Mouse (Mus musculus) lung, embryonic 15.5 days (tissue): ENCODE data around the gene Satb1. TPM values are rescaled to one million over a fixed set of nuclear protein-coding genes. Genes with fewer than 3 reads are reported as not detected.

Experiments used
- ATAC-seq: fragments of 200-750 bp; cut with Nextera tagmentation; 2 replicates; pipeline ENCODE4 v1.8.0; 2017; ENCODE audit warnings: moderate number of reproducible peaks, borderline replicate concordance; ENCODE audit not compliant: low FRiP score, low TSS enrichment; ENCODE audit errors: extremely low read depth
- H3K27ac ChIP-seq: fragments of 300-500 bp; sonication (generic); 2 replicates; pipeline ENCODE4 v1.5.1; 2015; ENCODE audit warnings: moderate library complexity, mild to moderate bottlenecking, inconsistent platforms
- H3K27me3 ChIP-seq: fragments of 300-500 bp; sonication (generic); 2 replicates; pipeline ENCODE4 v1.6.1; 2015; ENCODE audit warnings: inconsistent platforms
- H3K36me3 ChIP-seq: fragments of 300-500 bp; sonication (generic); 2 replicates; pipeline ENCODE4 v1.6.1; 2015; ENCODE audit warnings: inconsistent platforms
- H3K4me1 ChIP-seq: fragments of 300-500 bp; sonication (generic); 2 replicates; pipeline ENCODE4 v1.6.1; 2015; ENCODE audit warnings: inconsistent platforms
- H3K4me2 ChIP-seq: fragments of 300-500 bp; sonication (generic); 2 replicates; pipeline ENCODE4 v1.6.1; 2015; ENCODE audit warnings: inconsistent platforms, mild to moderate bottlenecking, moderate library complexity
- H3K4me3 ChIP-seq: fragments of 300-500 bp; sonication (generic); 2 replicates; pipeline ENCODE4 v1.5.1; 2015; ENCODE audit warnings: mild to moderate bottlenecking, inconsistent platforms
- H3K9ac ChIP-seq: fragments of 300-500 bp; sonication (generic); 2 replicates; pipeline ENCODE4 v1.6.1; 2015; ENCODE audit warnings: inconsistent platforms
- H3K9me3 ChIP-seq: fragments of 300-500 bp; sonication (generic); 2 replicates; pipeline ENCODE4 v1.6.1; 2016; ENCODE audit warnings: inconsistent platforms
- WGBS: fragments of 180-500 bp; shearing (Covaris S2); methylation state at CpG from one replicate; pipeline ENCODE4 v1.1.7; 2015; 5-methylcytosine and 5-hydroxymethylcytosine counted together
- polyA plus RNA-seq: library from polyadenylated mRNA; unstranded; fragments of >200 nt; fragmentation: Nextera tagmentation; extraction: Ambion mirVana; gene quantifications from 2 replicates; pipeline ENCODE4 v1.2.1, GENCODE M21; 2015

Gene Satb1
- polyA plus RNA-seq, 1 experiment from 2014 or later: 12.3 TPM

DNA sequence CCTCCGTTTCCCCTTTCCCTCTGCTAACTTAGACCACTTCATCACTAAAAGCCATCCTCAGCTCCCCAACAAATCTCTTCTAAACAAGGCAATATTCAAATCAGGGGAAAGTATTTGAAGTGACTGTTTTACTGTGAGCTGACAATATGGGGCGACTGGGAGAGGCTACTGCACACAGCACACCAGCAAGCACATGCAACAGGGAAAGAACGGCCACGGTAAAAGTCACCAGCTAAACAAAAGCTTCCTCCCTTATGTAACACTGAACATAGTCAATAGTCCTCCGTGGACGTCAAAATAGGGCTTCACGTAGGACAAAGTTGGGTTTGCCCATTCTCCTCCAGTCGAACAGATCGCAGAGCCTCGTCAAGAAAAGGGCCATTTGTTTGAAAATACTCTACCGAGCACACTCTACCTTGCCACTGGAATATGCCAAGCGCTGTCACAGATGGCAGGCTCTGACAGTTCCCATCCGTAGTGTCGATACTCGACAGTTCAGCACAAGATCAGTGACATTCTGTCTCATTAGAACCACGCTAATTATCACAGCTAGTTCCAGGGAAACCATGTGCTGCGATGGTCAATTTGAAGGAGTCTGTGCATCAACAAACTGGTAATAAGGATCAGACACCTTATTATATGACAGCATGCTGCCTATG, 72.0 kb downstream of the Satb1 start:
- no peaks in the 10 kb centered on the region for H3K36me3 ChIP-seq
- no peak overlapping the region for H3K9ac ChIP-seq
- no peaks in the 10 kb centered on the region for H3K27me3 ChIP-seq
- H3K4me2 ChIP-seq: no peak overlapping the region
- no peaks in the 10 kb centered on the region for H3K4me1 ChIP-seq
- no peak for ATAC-seq
- no peak overlapping the region for H3K27ac ChIP-seq
- H3K9me3 ChIP-seq: no peaks in the 10 kb centered on the region
- H3K4me3 ChIP-seq: no peak overlapping the region
- 72% methylated on average over 17 of the region's 17 CpGs for WGBS

DNA sequence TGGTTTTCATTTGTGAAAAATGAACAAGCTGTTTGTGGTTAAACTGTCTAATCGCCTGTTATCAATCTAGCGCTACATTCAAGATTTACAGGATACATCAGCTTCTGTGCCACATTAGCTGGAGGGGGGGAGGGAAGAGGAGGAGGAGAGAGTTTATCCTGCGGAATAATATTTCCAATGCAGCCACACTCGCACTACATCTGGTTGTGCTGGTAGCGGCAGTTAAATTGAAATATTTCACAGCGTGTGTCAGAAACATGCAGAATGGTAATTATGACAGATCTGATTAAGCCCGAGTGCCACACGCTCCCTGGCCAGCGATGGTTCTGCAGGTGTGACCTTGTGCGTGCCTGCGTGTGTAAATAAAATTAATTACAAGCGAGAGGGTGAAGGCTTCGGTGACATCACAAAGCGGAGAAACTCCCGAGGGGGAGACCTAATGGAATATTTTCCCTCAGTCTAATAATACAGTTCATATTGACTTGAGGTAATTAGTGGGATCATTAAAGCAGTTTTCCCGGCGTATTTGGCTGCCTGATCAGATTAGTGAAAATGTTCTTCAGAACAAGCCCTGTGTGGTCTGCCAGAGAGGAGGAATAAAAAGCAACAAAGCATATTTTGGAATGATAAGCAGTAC, 72.7 kb downstream of the Satb1 start:
- 62% methylated on average over 17 of the region's 17 CpGs for WGBS
- H3K27ac ChIP-seq: no peak overlapping the region
- no peak overlapping the region for H3K9ac ChIP-seq
- no peak overlapping the region for H3K4me2 ChIP-seq
- no peak for ATAC-seq
- no peaks in the 10 kb centered on the region for H3K36me3 ChIP-seq
- no peak overlapping the region for H3K4me3 ChIP-seq
- no peaks in the 10 kb centered on the region for H3K9me3 ChIP-seq
- H3K27me3 ChIP-seq: no peaks in the 10 kb centered on the region
- H3K4me1 ChIP-seq: no peaks in the 10 kb centered on the region

DNA sequence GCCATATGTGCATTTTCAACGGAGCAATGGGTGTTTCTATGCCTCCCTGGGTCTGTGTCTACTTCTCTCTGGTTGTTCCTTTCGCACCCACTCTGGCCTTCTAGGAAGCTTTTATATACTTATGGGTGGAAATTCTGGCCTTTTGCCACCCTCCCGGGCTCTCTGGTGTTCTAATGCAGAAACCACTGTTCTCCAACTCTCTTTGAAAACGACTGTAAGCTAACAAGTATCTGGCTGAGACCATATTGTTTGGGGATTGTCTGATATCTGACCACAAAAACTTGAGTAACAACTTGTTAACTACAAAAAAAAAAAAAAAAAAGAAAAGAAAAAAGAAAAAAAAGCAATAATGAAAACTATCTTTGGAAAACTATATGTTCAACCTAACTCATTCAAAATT, 73.6 kb downstream of the Satb1 start:
- ATAC-seq: no peak
- no peak overlapping the region for H3K4me3 ChIP-seq
- no peak overlapping the region for H3K4me2 ChIP-seq
- no peaks in the 10 kb centered on the region for H3K9me3 ChIP-seq
- no peak overlapping the region for H3K27ac ChIP-seq
- WGBS: 60% methylated on average over 4 of the region's 4 CpGs
- no peak overlapping the region for H3K9ac ChIP-seq
- no peaks in the 10 kb centered on the region for H3K27me3 ChIP-seq
- H3K36me3 ChIP-seq: no peaks in the 10 kb centered on the region
- no peaks in the 10 kb centered on the region for H3K4me1 ChIP-seq

DNA sequence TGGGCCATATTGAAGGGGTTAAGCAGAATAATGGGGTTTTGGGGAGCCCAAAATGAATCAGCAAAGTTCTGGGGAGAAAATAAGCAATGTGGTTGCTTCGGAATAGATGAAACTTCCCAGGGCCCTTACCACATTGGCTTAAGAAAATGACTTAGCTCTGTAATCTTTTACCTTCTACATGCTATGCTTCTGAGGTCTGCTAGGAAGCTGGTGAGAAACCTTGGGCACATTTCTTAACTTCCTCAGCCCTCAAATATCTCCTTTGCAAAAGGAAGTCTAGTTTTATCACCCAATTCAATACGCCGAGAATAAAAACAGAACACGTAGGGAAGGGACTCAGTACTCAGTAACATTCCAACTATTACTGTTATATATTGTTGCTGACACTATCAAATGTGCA, 80.9 kb downstream of the Satb1 start:
- Histone ChIP-seq H3K4me1 (no peaks in the 10 kb centered on the region), H3K27me3 (no peaks in the 10 kb centered on the region), H3K36me3 (no peaks in the 10 kb centered on the region), H3K27ac (no peak overlapping the region), H3K4me2 (no peak overlapping the region), H3K9me3 (no peaks in the 10 kb centered on the region), H3K9ac (no peak overlapping the region), H3K4me3 (no peak overlapping the region)
- no peak for ATAC-seq
- WGBS: 90% methylated on average over 4 of the region's 4 CpGs

DNA sequence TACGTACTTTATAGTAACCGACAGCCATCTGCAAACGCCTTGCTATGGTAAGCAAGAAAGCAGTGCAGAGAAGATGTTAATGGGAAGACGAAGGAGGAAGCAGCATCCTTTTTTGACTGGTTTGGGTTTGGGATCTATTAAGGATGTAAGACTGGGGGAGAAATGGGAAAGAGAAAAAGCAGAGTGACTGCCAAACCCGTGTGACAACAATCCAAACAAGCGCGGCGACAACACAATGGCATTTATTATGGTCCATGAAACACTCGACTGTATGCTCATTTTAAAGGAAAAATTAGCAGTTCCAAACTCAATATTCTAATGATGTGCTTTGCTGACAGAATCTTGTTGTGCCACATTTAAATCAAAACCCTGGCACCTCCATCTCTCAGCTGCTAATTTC, 85.9 kb downstream of the Satb1 start:
- ATAC-seq: no peak
- no peak overlapping the region for H3K27ac ChIP-seq
- H3K4me1 ChIP-seq: no peaks in the 10 kb centered on the region
- no peaks in the 10 kb centered on the region for H3K27me3 ChIP-seq
- WGBS: 76% methylated on average over 9 of the region's 9 CpGs
- H3K9me3 ChIP-seq: no peaks in the 10 kb centered on the region
- H3K4me2 ChIP-seq: no peak overlapping the region
- H3K9ac ChIP-seq: no peak overlapping the region
- no peaks in the 10 kb centered on the region for H3K36me3 ChIP-seq
- no peak overlapping the region for H3K4me3 ChIP-seq

DNA sequence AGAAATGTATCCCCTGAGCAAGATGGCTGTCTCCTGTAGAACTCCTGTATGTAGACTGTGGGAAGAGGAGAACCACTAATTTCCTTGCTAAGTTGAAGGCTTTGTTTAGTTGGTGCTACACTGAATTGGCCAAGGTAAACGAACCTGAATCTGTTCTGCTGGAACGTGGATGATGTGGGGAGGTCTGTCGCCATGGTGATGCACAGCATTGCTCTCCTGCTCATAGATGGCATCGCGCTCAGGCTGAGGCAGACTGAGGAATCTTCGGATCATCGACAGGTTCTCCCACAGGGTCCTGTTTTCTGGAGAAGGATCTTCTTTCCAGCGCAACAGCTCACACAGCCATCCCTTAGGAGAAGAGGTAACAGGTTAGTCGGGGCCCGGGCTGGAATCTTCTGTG, 90.6 kb downstream of the Satb1 start:
- WGBS: 71% methylated on average over 10 of the region's 10 CpGs

DNA sequence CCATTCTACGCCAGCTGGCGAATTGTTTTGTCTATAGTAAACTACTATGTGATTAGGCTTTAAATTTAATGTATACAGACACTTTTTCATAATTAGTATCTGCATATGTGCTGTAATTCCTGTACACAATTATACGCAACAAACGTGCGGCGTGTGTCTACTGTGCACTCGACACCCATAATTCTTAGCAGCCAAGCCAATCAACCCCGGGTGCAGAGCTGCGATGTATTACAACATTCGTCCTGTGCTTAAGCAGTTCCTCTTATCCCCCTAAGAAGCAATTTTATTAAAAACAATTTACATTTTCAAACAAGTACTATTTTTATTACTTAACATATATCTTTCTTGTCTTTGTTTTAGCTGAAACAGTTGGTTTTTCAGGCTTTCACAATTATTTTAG, 92.0 kb downstream of the Satb1 start:
- H3K4me3 ChIP-seq: no peak overlapping the region
- H3K4me1 ChIP-seq: no peaks in the 10 kb centered on the region
- WGBS: 85% methylated on average over 10 of the region's 10 CpGs
- no peak overlapping the region for H3K27ac ChIP-seq
- H3K27me3 ChIP-seq: no peaks in the 10 kb centered on the region
- no peaks in the 10 kb centered on the region for H3K9me3 ChIP-seq
- H3K36me3 ChIP-seq: no peaks in the 10 kb centered on the region
- no peak for ATAC-seq
- H3K9ac ChIP-seq: no peak overlapping the region
- no peak overlapping the region for H3K4me2 ChIP-seq

More for the DNA sequence above, 90.6 kb downstream of the Satb1 start:
- Histone ChIP-seq H3K9ac (no peak overlapping the region), H3K27me3 (no peaks in the 10 kb centered on the region), H3K4me2 (no peak overlapping the region), H3K36me3 (no peaks in the 10 kb centered on the region), H3K4me3 (no peak overlapping the region), H3K27ac (no peak overlapping the region), H3K9me3 (no peaks in the 10 kb centered on the region), H3K4me1 (no peaks in the 10 kb centered on the region)
- no peak for ATAC-seq

DNA sequence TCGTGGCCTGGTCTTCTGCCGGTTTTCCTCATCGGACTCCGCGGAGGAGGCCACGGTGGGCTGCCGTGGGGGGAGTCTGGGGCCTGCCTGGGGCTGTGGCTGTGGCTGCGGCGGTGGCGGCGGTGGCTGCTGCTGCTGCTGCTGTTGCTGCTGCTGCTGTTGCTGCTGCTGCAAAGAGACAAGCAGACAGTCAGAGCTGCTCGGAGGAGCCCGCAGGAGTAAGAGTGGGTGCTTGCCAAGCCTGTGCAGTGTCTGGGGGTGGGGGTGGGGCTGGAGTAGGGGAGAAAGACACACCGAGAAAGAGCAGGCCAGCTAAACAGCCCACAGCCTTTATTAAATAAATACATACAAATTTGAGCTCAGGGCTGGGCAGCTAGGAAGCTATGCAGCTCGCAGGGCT, 92.8 kb downstream of the Satb1 start:
- no peaks in the 10 kb centered on the region for H3K27me3 ChIP-seq
- no peak overlapping the region for H3K27ac ChIP-seq
- no peak overlapping the region for H3K9ac ChIP-seq
- H3K9me3 ChIP-seq: no peaks in the 10 kb centered on the region
- H3K4me3 ChIP-seq: no peak overlapping the region
- ATAC-seq: no peak
- no peak overlapping the region for H3K4me2 ChIP-seq
- no peaks in the 10 kb centered on the region for H3K4me1 ChIP-seq
- WGBS: 74% methylated on average over 15 of the region's 15 CpGs
- no peaks in the 10 kb centered on the region for H3K36me3 ChIP-seq

DNA sequence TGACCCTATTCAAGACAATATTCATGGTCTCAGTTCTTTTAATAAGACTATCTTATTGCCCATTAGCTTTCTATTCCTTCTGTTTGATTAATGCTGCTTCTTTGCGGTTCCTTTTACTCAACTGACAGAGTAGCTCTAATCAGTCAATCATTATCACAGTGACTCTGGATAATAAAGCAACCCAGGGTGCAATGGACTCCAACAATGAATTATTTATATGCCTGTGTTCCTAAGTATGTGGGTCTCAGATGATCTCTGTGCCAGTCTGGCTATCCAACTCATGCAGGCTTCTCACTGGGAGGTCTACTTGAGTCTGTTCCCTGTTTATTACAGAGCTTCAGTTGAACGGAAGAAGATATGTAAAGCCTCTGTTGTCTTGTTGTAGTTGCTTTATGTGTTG, 108.6 kb downstream of the Satb1 start:
- Histone ChIP-seq H3K4me3 (no peak overlapping the region), H3K4me1 (no peaks in the 10 kb centered on the region), H3K36me3 (no peaks in the 10 kb centered on the region), H3K9ac (no peak overlapping the region), H3K9me3 (no peaks in the 10 kb centered on the region), H3K27ac (no peak overlapping the region), H3K27me3 (no peaks in the 10 kb centered on the region), H3K4me2 (no peak overlapping the region)
- ATAC-seq: no peak
- WGBS: 89% methylated on average over 2 of the region's 2 CpGs

DNA sequence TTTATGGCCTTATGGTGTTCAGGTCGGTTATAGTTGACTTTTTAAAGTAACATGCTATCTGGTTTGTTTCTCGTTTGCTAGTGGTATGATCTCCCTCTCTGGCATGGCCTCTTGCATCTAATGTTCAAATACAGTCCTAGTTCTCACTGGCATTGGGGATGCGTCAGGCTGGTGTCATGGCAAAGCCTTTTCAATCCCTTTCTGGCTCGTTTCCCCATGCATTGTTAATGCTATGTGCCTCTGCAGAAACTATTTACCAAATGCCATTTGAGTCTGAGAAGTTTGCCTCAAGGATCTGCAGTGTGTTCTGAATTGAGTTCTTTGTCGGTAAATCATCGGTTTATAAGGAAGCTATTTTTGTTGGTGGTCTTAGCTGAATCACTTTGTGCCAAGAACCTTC, 137.4 kb downstream of the Satb1 start:
- Histone ChIP-seq H3K9ac (no peak overlapping the region), H3K36me3 (no peaks in the 10 kb centered on the region), H3K27me3 (no peaks in the 10 kb centered on the region), H3K4me1 (no peaks in the 10 kb centered on the region), H3K4me2 (no peak overlapping the region), H3K4me3 (no peak overlapping the region), H3K9me3 (no peaks in the 10 kb centered on the region), H3K27ac (no peak overlapping the region)
- WGBS: 73% methylated on average over 6 of the region's 6 CpGs
- ATAC-seq: no peak

DNA sequence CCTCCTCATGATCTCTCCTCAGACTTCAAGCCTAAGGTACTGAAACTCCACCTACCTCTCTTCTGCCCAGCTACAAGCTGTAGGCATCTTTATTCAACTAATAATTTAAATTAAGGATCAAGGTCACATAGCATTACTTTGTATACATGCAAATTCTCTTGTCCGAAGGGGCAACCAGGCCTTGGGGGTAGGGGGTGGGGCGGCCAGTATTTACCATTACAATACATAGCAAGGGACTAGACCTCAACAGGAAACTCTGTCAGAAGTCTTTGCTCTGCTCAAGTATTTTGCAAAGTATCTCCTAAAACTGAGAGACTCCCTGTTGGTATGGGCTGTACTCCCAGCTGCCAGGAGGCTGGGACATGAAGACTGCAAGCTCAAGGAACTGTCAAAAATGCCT, 137.8 kb downstream of the Satb1 start:
- no peak for ATAC-seq
- Histone ChIP-seq H3K9me3 (no peaks in the 10 kb centered on the region), H3K36me3 (no peaks in the 10 kb centered on the region), H3K4me3 (no peak overlapping the region), H3K9ac (no peak overlapping the region), H3K27ac (no peak overlapping the region), H3K4me1 (no peaks in the 10 kb centered on the region), H3K27me3 (no peaks in the 10 kb centered on the region), H3K4me2 (no peak overlapping the region)
- 76% methylated on average over 2 of the region's 2 CpGs for WGBS

DNA sequence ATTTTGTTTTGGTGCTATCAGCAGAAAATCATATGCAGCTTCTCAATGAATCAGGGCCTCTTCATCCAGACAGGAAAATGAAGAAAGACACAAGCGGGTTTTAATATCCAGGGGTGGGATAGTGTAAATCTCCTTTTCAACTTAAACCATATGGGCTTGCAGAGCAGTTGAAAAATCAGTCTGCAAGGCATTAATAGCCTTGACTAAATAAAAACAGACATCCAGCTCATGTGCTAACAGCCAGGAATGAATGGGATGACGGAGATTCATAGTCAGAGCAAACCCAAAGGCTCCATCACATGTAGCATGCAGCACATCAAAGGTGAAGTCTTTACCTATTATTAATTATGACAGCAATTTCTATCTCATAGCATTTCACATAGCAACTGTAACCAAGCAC, 142.6 kb downstream of the Satb1 start:
- H3K4me2 ChIP-seq: no peak overlapping the region
- H3K4me3 ChIP-seq: no peak overlapping the region
- H3K36me3 ChIP-seq: no peaks in the 10 kb centered on the region
- H3K4me1 ChIP-seq: no peaks in the 10 kb centered on the region
- 81% methylated on average over 2 of the region's 2 CpGs for WGBS
- H3K9ac ChIP-seq: no peak overlapping the region
- no peaks in the 10 kb centered on the region for H3K9me3 ChIP-seq
- ATAC-seq: no peak
- H3K27ac ChIP-seq: no peak overlapping the region
- no peaks in the 10 kb centered on the region for H3K27me3 ChIP-seq

DNA sequence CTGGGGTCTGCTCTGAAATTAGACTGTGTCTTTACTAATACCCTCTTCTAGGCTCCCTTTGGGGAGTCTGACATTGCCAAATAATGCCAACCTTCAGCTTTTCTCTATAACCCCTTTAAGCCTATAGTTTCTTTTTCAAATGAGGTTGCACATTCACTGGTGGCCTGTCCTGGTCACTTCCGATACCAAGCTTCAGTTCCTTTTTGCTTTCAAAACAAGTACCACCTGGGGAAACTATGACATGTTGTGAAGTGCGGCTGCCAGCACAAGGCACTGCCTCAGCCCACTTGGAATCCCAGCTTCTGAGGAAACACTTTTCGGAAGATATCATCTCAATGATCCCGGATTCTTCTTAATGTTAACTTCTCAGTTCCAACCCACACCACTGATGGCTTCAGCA, 145.9 kb downstream of the Satb1 start:
- no peak overlapping the region for H3K4me3 ChIP-seq
- no peak overlapping the region for H3K27ac ChIP-seq
- H3K36me3 ChIP-seq: no peaks in the 10 kb centered on the region
- WGBS: 90% methylated on average over 4 of the region's 4 CpGs
- H3K4me2 ChIP-seq: no peak overlapping the region
- H3K4me1 ChIP-seq: no peaks in the 10 kb centered on the region
- ATAC-seq: no peak
- no peaks in the 10 kb centered on the region for H3K9me3 ChIP-seq
- no peaks in the 10 kb centered on the region for H3K27me3 ChIP-seq
- no peak overlapping the region for H3K9ac ChIP-seq
